26 mouse cellular contexts compared by ENCODE assay signal in the genomic region with DNA sequence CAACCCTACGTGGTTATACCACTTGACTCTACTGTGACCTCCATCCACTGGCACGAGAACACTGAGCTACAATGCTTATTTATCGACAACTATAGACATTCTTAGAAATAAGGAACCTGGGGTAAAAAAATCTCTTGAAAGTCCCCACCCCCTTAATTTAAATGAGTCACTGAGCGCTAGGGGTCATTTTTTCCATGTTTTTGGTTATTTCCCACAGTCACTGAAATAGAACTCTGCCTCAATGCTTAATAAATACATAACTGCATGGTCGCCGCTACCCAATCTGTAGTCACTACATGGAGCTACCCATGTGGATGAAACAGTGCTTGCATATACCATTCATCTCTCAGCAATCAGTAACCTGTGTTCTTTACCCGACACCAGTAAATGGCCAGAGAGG. TPM values are rescaled to one million over a fixed set of nuclear protein-coding genes. Genes with fewer than 3 reads are reported as not detected.
DNase-seq lines count a peak whose midpoint lies in the region; ATAC-seq and TF ChIP-seq lines count a peak whose summit lies in the region.
"Had no signal": no experiment of that assay in that cellular context is flagged by ENCODE, and none has a peak within 500 bp of the region (broad histone marks: within the 10 kb centered on the region; RNA-seq: fewer than 3 reads in every experiment).

No protein-coding gene starts in this region.

- H3K9me3 ChIP-seq in CH12.LX (replicated peaks; ENCODE audit: low read length) (peaks cover 5% of the 10 kb centered on the region), ES-E14 (ENCODE audit: control insufficient read depth, insufficient read depth, low read depth, low read length) (no peaks in the 10 kb centered on the region)
- H3K9me3 ChIP-seq: heart, embryonic 10.5 days; heart, embryonic 13.5 days had no signal

- peak; percentile 12 for ATAC-seq in CD4-positive, CD25-positive, alpha-beta regulatory T cell, adult 4 months
- ATAC-seq: activated CD4-positive, CD25-positive, alpha-beta regulatory T cell, adult 4 months; forebrain, embryonic 13.5 days; forebrain, embryonic 16.5 days had no signal

- H3K27ac ChIP-seq in CH12.LX (ENCODE audit: insufficient read depth, low read depth) (peak overlapping the region; percentile 34; the same call in 1 of the 2 replicates), ES-E14 (ENCODE audit: insufficient read depth, low read depth, low read length, poor library complexity, severe bottlenecking) (peak overlapping the region; percentile 97)
- peak overlapping the region; percentile 74 for H3K27ac ChIP-seq in small intestine, adult 2 months (ENCODE audit: insufficient read depth, low read depth, low read length)
- H3K27ac ChIP-seq: forebrain, embryonic 13.5 days; heart, adult 2 months; heart, embryonic 10.5 days; heart, embryonic 13.5 days; hindbrain, embryonic 14.5 days; hindbrain, postnatal 0 days had no signal

- TF ChIP-seq RAD21 in CH12.LX (IDR thresholded peaks at IDR 0.05; ENCODE audit: low read depth, low read length), result no peak

- TF ChIP-seq EP300 in CH12.LX (IDR thresholded peaks at IDR 0.05; ENCODE audit: low read length), result peak; percentile 60; the same call in 1 of the 2 replicates

- H3K79me2 ChIP-seq in CH12.LX (replicated peaks; ENCODE audit: control insufficient read depth, extremely low read depth, insufficient read depth, poor library complexity, severe bottlenecking), result no peaks in the 10 kb centered on the region

- peak overlapping the region; percentile 18; the same call in 1 of the 2 replicates for H3K4me2 ChIP-seq in CH12.LX (ENCODE audit: insufficient read depth, low read depth, poor library complexity, severe bottlenecking)
- H3K4me2 ChIP-seq: forebrain, embryonic 13.5 days; heart, embryonic 13.5 days; hindbrain, embryonic 14.5 days had no signal

- no peak for TF ChIP-seq CTCF in CH12.LX (conservative IDR thresholded peaks at IDR 0.05 in 1 of 2, IDR thresholded peaks at IDR 0.05 in 1 of 2; ENCODE audit: low read depth in 2 of 2, low read length in 2 of 2)
- TF ChIP-seq CTCF in small intestine, adult 2 months (IDR thresholded peaks at IDR 0.05; ENCODE audit: extremely low read depth, insufficient read length, insufficient replicate concordance, low read depth, low read length), result no peak

- dilution Hi-C loops in CH12.LX (cut with MboI; ENCODE audit: extremely low pct_ligation_motif_present, extremely low pct_unique_long_range_greater_than_20kb, low sequenced_read_pairs), result no loop called here

- no peak for TF ChIP-seq POLR2A in CH12.LX (IDR thresholded peaks at IDR 0.05; ENCODE audit: low read depth, low read length)
- no peak for TF ChIP-seq POLR2A in small intestine, adult 2 months (IDR thresholded peaks at IDR 0.05; ENCODE audit: low read depth, low read length)

- no peaks in the 10 kb centered on the region for H3K36me3 ChIP-seq in CH12.LX (replicated peaks in 1 of 2; ENCODE audit: control insufficient read depth in 1 of 2, insufficient read depth in 1 of 2, low read length in 1 of 2)
- no peaks in the 10 kb centered on the region for H3K36me3 ChIP-seq in ES-E14 (ENCODE audit: control insufficient read depth, insufficient read depth, low read length, poor library complexity, severe bottlenecking)
- H3K36me3 ChIP-seq in small intestine, adult 2 months (ENCODE audit: control insufficient read depth, insufficient read depth, low read length), result no peaks in the 10 kb centered on the region
- H3K36me3 ChIP-seq: forebrain, embryonic 10.5 days; heart, embryonic 10.5 days; heart, embryonic 13.5 days had no signal

- no peaks in the 10 kb centered on the region for H3K27me3 ChIP-seq in CH12.LX (replicated peaks)
- no peaks in the 10 kb centered on the region for H3K27me3 ChIP-seq in small intestine, adult 2 months (ENCODE audit: control insufficient read depth, insufficient read depth, low read length)

- WGBS in small intestine, adult 2 months, result 56% methylated on average over 7 of the region's 7 CpGs

- H3K9ac ChIP-seq in CH12.LX (ENCODE audit: insufficient read depth, low read depth) (no peak overlapping the region), ES-E14 (ENCODE audit: insufficient read depth, low read depth, low read length, poor library complexity, severe bottlenecking) (no peak overlapping the region)
- H3K9ac ChIP-seq: forebrain, embryonic 13.5 days; heart, embryonic 13.5 days; hindbrain, embryonic 14.5 days had no signal

- in situ Hi-C loops in CH12.LX (cut with MboI; ENCODE audit: low pct_ligation_motif_present, low pct_unique_long_range_greater_than_20kb, low sequenced_read_pairs) (no loop called here), ES-E14 (cut with MboI; ENCODE audit: low sequenced_read_pairs in 2 of 2, unreplicated experiment in 2 of 2) (no loop called here)

- H3K4me3 ChIP-seq in CH12.LX (replicated peaks in 1 of 3; ENCODE audit: low read depth in 2 of 3, low read length in 2 of 3, poor library complexity in 1 of 3) (no peak overlapping the region), ES-E14 (ENCODE audit: insufficient read depth in 1 of 2, low read depth in 1 of 2, low read length in 2 of 2, poor library complexity in 1 of 2, severe bottlenecking in 1 of 2) (no peak overlapping the region)
- no peak overlapping the region for H3K4me3 ChIP-seq in small intestine, adult 2 months (ENCODE audit: low read depth, low read length)
- H3K4me3 ChIP-seq: forebrain, embryonic 10.5 days; forebrain, embryonic 13.5 days; heart, adult 2 months; heart, embryonic 10.5 days; heart, embryonic 13.5 days had no signal

- DNase-seq in CH12.LX (ENCODE audit: extremely low read depth) (peak; percentile 66), ES-E14 (ENCODE audit: low read depth, low spot score) (no peak)
- DNase-seq in adrenal gland, adult (ENCODE audit: inconsistent age in 2 of 2, low spot score in 1 of 2), result no peak
- DNase-seq in cerebellum, postnatal 4 days (ENCODE audit: low spot score in 2 of 2), result no peak
- DNase-seq: adrenal gland, postnatal 10 days; adrenal gland, postnatal 36 days; cerebellum, adult 11 months; cerebellum, adult 2 months; cerebellum, postnatal 10 days; cerebellum, postnatal 36 days; gastrocnemius, postnatal 10 days; gastrocnemius, postnatal 36 days; heart, adult 2 months; heart, postnatal 14 days; heart, postnatal 4 days had no signal

- peaks cover 38 to 62% of the 10 kb centered on the region in 2 experiments for H3K4me1 ChIP-seq in CH12.LX (ENCODE audit: control insufficient read depth in 1 of 2, insufficient read depth in 2 of 2)
- peaks cover 23 to 29% of the 10 kb centered on the region in 2 experiments for H3K4me1 ChIP-seq in ES-E14 (ENCODE audit: control insufficient read depth in 2 of 2, insufficient read depth in 2 of 2, low read length in 2 of 2, poor library complexity in 1 of 2)
- H3K4me1 ChIP-seq in small intestine, adult 2 months (ENCODE audit: control insufficient read depth, insufficient read depth, insufficient read length, low read length), result peaks cover 22% of the 10 kb centered on the region
- H3K4me1 ChIP-seq: heart, embryonic 13.5 days had no signal

TF ChIP-seq in CH12.LX, 34 proteins besides CTCF, POLR2A, EP300 and RAD21 (continues in another document):
- no peak for TF ChIP-seq USF2 (conservative IDR thresholded peaks at IDR 0.05; ENCODE audit: low read depth, low read length)
- peak; percentile 82 for TF ChIP-seq JUND (conservative IDR thresholded peaks at IDR 0.05; ENCODE audit: low read depth, low read length)
- no peak for TF ChIP-seq HCFC1 (IDR thresholded peaks at IDR 0.05; ENCODE audit: low read depth, low read length)
- TF ChIP-seq MAZ (IDR thresholded peaks at IDR 0.05; ENCODE audit: low read depth, low read length), result no peak
- no peak for TF ChIP-seq ZC3H11A (IDR thresholded peaks at IDR 0.05; ENCODE audit: low read depth, low read length)
- no peak for TF ChIP-seq CHD2 (IDR thresholded peaks at IDR 0.05; ENCODE audit: low read length)
- peak; percentile 84 for TF ChIP-seq JUN (IDR thresholded peaks at IDR 0.05; ENCODE audit: insufficient read depth, low read depth, low read length)
- no peak for TF ChIP-seq MAFK (IDR thresholded peaks at IDR 0.05; ENCODE audit: insufficient replicate concordance, low read length)
- no peak for TF ChIP-seq PAX5 (IDR thresholded peaks at IDR 0.05; ENCODE audit: low read length)
- TF ChIP-seq MEF2A (IDR thresholded peaks at IDR 0.05; ENCODE audit: borderline replicate concordance, low read depth, low read length), result peak; percentile 91
- no peak for TF ChIP-seq TCF12 (IDR thresholded peaks at IDR 0.05; ENCODE audit: low read depth, low read length)
- no peak for TF ChIP-seq SIN3A (IDR thresholded peaks at IDR 0.05; ENCODE audit: low read length)
- no peak for TF ChIP-seq NRF1 (IDR thresholded peaks at IDR 0.05; ENCODE audit: low read depth, low read length)
- TF ChIP-seq RCOR1 (conservative IDR thresholded peaks at IDR 0.05; ENCODE audit: low read depth, low read length), result peak; percentile 56; the same call in 1 of the 2 replicates

TF ChIP-seq in ES-E14, 5 proteins besides CTCF, POLR2A, EP300 and RAD21:
- no peak for TF ChIP-seq CHD2 (IDR thresholded peaks at IDR 0.05; ENCODE audit: low read depth, low read length)
- no peak for TF ChIP-seq ZNF384 (IDR thresholded peaks at IDR 0.05; ENCODE audit: low read depth, low read length)
- no peak for TF ChIP-seq ZC3H11A (IDR thresholded peaks at IDR 0.05; ENCODE audit: borderline replicate concordance, low read depth, low read length)
- TF ChIP-seq MAFK (IDR thresholded peaks at IDR 0.05; ENCODE audit: insufficient read depth, low read depth, low read length), result no peak
- no peak for TF ChIP-seq HCFC1 (IDR thresholded peaks at IDR 0.05; ENCODE audit: borderline replicate concordance, insufficient read depth, low read length)

RNA-seq across cellular contexts. Expression of a gene that starts 58.1 kb away (rescaled TPM):
- 1 to 10 TPM; 6.6 to 7.6 TPM for polyA plus RNA-seq in CD4-positive, CD25-positive, alpha-beta regulatory T cell, adult 4 months (2017; shearing (Covaris generic))
- 11.1 and 16.5 TPM in 2 replicates for total RNA-seq in CH12.LX (2012; rRNA removed)
- total RNA-seq in CH12.LX (2014; rRNA removed), result 19.1 and 21.1 TPM in 2 replicates
- 18.5 and 24.0 TPM in 2 replicates for polyA plus RNA-seq in CH12.LX (2012; ENCODE audit: insufficient read length, low read depth)
- total RNA-seq in ES-E14 (2012; rRNA removed), result 2.0 and 2.4 TPM in 2 replicates
- polyA plus RNA-seq in small intestine, adult 2 months (2012; rRNA removed), result 4.8 and 8.4 TPM in 2 replicates
- total RNA-seq: adrenal gland, adult 18-20 months; heart, adult 2 months had no signal

Comparison
In these comparisons a context has a peak if more than half of its experiments do, and no peak if none do; other contexts are left out.
1. H3K27ac ChIP-seq: peak in every context shown above with its lines; median percentile 97 in ES-E14; 74 in small intestine, adult 2 months; 34 in CH12.LX.